Mouse (Mus musculus) intestine, embryonic 15.5 days (tissue): ENCODE results near the gene Tnfrsf14. TPM values are rescaled to one million over a fixed set of nuclear protein-coding genes. Genes with fewer than 3 reads are reported as not detected.

Experiments used
- ATAC-seq: fragments of 200-750 bp; cut with Nextera tagmentation; 2 replicates; pipeline ENCODE4 v1.8.0; 2017; ENCODE audit warnings: moderate TSS enrichment, moderate library complexity
- H3K27ac ChIP-seq: fragments of 300-500 bp; sonication (generic); 2 replicates; pipeline ENCODE4 v1.5.1; 2015; ENCODE audit warnings: mild to moderate bottlenecking, inconsistent platforms
- H3K27me3 ChIP-seq: fragments of 300-500 bp; sonication (generic); replicated peaks from 2 replicates; pipeline ENCODE4 v1.6.1; 2015; ENCODE audit warnings: inconsistent platforms
- H3K36me3 ChIP-seq: fragments of 300-500 bp; sonication (generic); 2 replicates; pipeline ENCODE4 v1.6.1; 2015; ENCODE audit warnings: inconsistent platforms
- H3K4me1 ChIP-seq: fragments of 300-500 bp; sonication (generic); replicated peaks from 2 replicates; pipeline ENCODE4 v1.6.1; 2015; ENCODE audit warnings: inconsistent platforms
- H3K4me2 ChIP-seq: fragments of 300-500 bp; sonication (generic); replicated peaks from 2 replicates; pipeline ENCODE4 v1.6.1; 2015; ENCODE audit warnings: mild to moderate bottlenecking, inconsistent platforms
- H3K4me3 ChIP-seq: fragments of 300-500 bp; sonication (generic); replicated peaks from 2 replicates; pipeline ENCODE4 v1.5.1; 2015; ENCODE audit warnings: inconsistent platforms
- H3K9ac ChIP-seq: fragments of 300-500 bp; sonication (generic); 2 replicates; pipeline ENCODE4 v1.6.1; 2015; ENCODE audit warnings: inconsistent platforms
- H3K9me3 ChIP-seq: fragments of 300-500 bp; sonication (generic); 2 replicates; pipeline ENCODE4 v1.6.1; 2016; ENCODE audit warnings: inconsistent platforms
- WGBS: fragments of 180-500 bp; shearing (Covaris S2); methylation state at CpG from one replicate; pipeline ENCODE4 v1.1.7; 2015; 5-methylcytosine and 5-hydroxymethylcytosine counted together
- polyA plus RNA-seq: library from polyadenylated mRNA; unstranded; fragments of >200 nt; fragmentation: Nextera tagmentation; extraction: Ambion mirVana; gene quantifications from 2 replicates; pipeline ENCODE4 v1.2.1, GENCODE M21; 2015

Tnfrsf14 gene
- polyA plus RNA-seq, 1 experiment from 2014 or later, result 3.0 TPM

DNA sequence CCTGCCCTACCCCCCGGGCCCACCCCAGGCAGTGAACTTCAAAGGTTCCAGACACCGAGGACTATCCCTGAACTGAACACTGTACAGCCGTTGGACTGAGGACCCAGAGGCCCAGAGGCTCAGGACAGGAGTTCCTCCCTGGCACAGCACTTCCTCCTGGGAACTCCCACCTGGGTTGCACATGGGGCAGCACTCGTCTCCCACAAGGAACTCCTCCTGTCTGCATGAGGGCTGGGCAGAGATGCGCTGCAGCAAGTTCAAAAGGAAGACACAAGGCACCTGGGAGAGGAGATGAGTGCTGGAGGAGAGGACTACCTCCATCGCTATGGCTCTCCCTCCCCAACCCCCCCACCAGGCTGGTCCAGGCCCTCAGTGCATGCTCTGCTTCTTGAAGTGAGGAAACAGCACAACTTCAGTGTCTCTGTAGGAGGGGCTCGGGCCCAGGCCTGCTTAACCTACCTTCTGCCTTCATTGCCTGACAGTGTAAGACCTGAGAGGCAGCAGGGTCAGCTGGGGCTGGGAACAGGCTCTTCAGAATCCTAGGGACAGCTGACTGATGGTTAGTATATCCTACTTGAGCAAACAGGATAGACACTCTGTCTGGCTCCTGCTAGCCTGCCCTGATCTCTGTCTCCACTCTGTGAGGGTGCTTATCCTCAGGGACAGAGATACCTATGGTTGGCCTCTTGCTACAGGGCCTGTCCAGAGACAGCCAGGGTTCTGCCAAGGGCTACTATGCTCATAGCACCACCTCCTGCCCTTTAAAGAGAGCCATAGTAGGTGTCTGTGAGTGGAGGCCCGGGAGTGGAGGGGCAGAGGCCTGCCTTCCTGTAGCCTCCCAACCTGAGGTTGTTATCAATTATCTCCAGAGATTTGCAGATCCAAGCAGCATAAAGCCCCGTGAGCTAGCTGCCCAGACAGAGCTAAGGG is 1.1 kb downstream of the Tnfrsf14 start:
- ATAC-seq, result peak; percentile 41
- H3K9ac ChIP-seq, result peak overlapping the region; percentile 18; the same call in 1 of the 2 replicates
- peak overlapping the region; percentile 28 for H3K4me3 ChIP-seq
- WGBS, result 42% methylated on average over 9 of the region's 9 CpGs
- no peaks in the 10 kb centered on the region for H3K27me3 ChIP-seq
- peak overlapping the region; percentile 54 for H3K4me2 ChIP-seq
- no peaks in the 10 kb centered on the region for H3K36me3 ChIP-seq
- H3K9me3 ChIP-seq, result no peaks in the 10 kb centered on the region
- peaks cover 23% of the 10 kb centered on the region for H3K4me1 ChIP-seq
- H3K27ac ChIP-seq, result peak overlapping the region; percentile 63

GRCm38 (mm10) chr4:154925413-154925812 is 3.0 kb downstream of the Tnfrsf14 start:
- no peak overlapping the region for H3K27ac ChIP-seq
- H3K4me1 ChIP-seq, result peaks cover 23% of the 10 kb centered on the region
- H3K36me3 ChIP-seq, result no peaks in the 10 kb centered on the region
- no peaks in the 10 kb centered on the region for H3K9me3 ChIP-seq
- no peak overlapping the region for H3K9ac ChIP-seq
- no peak for ATAC-seq
- no peak overlapping the region for H3K4me3 ChIP-seq
- no peaks in the 10 kb centered on the region for H3K27me3 ChIP-seq
- WGBS, result 64% methylated on average over 4 of the region's 4 CpGs
- no peak overlapping the region for H3K4me2 ChIP-seq

GRCm38 (mm10) chr4:154922931-154923330 is 5.4 kb downstream of the Tnfrsf14 start:
- H3K9ac ChIP-seq, result no peak overlapping the region
- no peaks in the 10 kb centered on the region for H3K36me3 ChIP-seq
- no peak for ATAC-seq
- peaks cover 16% of the 10 kb centered on the region for H3K4me1 ChIP-seq
- no peaks in the 10 kb centered on the region for H3K9me3 ChIP-seq
- H3K27me3 ChIP-seq, result no peaks in the 10 kb centered on the region
- no peak overlapping the region for H3K4me3 ChIP-seq
- H3K27ac ChIP-seq, result no peak overlapping the region
- H3K4me2 ChIP-seq, result no peak overlapping the region
- WGBS, result 86% methylated on average over 5 of the region's 5 CpGs

- ATAC-seq, result no peak
Measured at GRCm38 (mm10) chr4:154922291-154922690, 6.1 kb downstream of the Tnfrsf14 start.

DNA sequence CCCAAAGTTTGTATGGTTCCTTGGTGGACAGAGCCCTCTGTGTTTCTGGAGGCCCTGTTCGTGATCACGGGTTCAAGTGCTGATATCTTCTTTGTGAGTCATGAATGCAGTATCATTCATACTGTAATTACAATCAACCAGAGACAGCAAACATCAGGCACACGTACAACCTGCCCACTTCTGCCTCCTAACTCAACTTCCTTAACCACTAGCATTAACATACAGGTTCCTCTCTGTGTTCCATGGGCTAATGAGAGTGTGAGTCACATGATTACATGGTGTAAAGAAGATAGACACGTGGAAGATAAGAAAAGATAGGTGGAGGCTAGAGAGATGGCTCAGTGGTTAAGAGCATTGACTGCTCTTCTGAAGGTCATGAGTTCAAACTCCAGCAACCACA is 11.7 kb downstream of the Tnfrsf14 start:
- WGBS, result 74% methylated on average over 4 of the region's 4 CpGs
- no peak overlapping the region for H3K4me3 ChIP-seq
- peaks cover 7% of the 10 kb centered on the region; the same call in 1 of the 2 replicates for H3K4me1 ChIP-seq
- H3K27ac ChIP-seq, result no peak overlapping the region
- H3K4me2 ChIP-seq, result no peak overlapping the region
- no peak for ATAC-seq
- H3K9me3 ChIP-seq, result no peaks in the 10 kb centered on the region
- H3K36me3 ChIP-seq, result no peaks in the 10 kb centered on the region
- no peak overlapping the region for H3K9ac ChIP-seq
- no peaks in the 10 kb centered on the region for H3K27me3 ChIP-seq

More at GRCm38 (mm10) chr4:154922291-154922690, 6.1 kb downstream of the Tnfrsf14 start:
- H3K27ac ChIP-seq, result no peak overlapping the region
- H3K9me3 ChIP-seq, result no peaks in the 10 kb centered on the region
- no peaks in the 10 kb centered on the region for H3K27me3 ChIP-seq
- peaks cover 10% of the 10 kb centered on the region for H3K4me1 ChIP-seq
- 86% methylated on average over 4 of the region's 4 CpGs for WGBS
- no peaks in the 10 kb centered on the region for H3K36me3 ChIP-seq
- no peak overlapping the region for H3K9ac ChIP-seq
- no peak overlapping the region for H3K4me3 ChIP-seq
- no peak overlapping the region for H3K4me2 ChIP-seq

GRCm38 (mm10) chr4:154915286-154915685 is 13.1 kb downstream of the Tnfrsf14 start:
- WGBS, result 74% methylated on average over 10 of the region's 10 CpGs
- Histone ChIP-seq H3K27me3 (no peaks in the 10 kb centered on the region), H3K4me1 (peaks cover 19% of the 10 kb centered on the region), H3K4me2 (no peak overlapping the region), H3K27ac (no peak overlapping the region), H3K9ac (no peak overlapping the region), H3K4me3 (no peak overlapping the region), H3K9me3 (no peaks in the 10 kb centered on the region), H3K36me3 (no peaks in the 10 kb centered on the region)
- no peak for ATAC-seq

DNA sequence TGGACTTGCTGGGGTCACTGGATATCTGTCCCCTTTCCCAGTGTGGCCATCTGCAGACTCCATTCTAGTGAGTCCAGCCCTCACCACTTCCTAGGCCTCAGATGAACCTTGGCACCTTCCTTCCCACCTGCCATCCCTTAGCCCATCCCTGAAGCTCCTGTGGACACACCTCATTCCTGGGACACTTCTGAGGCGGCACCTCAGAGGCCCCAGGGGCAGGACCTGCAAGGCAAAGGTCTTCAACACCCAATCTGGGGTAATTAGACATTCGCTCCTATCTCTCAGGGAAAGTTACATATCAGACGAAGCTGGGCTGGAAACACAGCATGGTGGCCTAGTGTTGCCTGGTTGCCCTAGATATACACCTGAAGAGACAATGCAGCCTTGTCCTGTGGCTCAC is 13.7 kb downstream of the Tnfrsf14 start:
- Histone ChIP-seq H3K27ac (0 out of 2 replicates have a peak overlapping the region, but pooled peaks have one; percentile 10), H3K36me3 (no peaks in the 10 kb centered on the region), H3K9ac (no peak overlapping the region), H3K9me3 (no peaks in the 10 kb centered on the region), H3K4me1 (peaks cover 19% of the 10 kb centered on the region), H3K27me3 (no peaks in the 10 kb centered on the region), H3K4me2 (no peak overlapping the region), H3K4me3 (no peak overlapping the region)
- ATAC-seq, result peak; percentile 90
- WGBS, result 56% methylated on average over 3 of the region's 3 CpGs

GRCm38 (mm10) chr4:154914252-154914651 is 14.1 kb downstream of the Tnfrsf14 start:
- Histone ChIP-seq H3K27me3 (no peaks in the 10 kb centered on the region), H3K4me3 (no peak overlapping the region), H3K36me3 (no peaks in the 10 kb centered on the region), H3K4me2 (no peak overlapping the region), H3K27ac (0 out of 2 replicates have a peak overlapping the region, but pooled peaks have one; percentile 10), H3K9me3 (no peaks in the 10 kb centered on the region), H3K4me1 (peaks cover 19% of the 10 kb centered on the region), H3K9ac (no peak overlapping the region)
- ATAC-seq, result peak; percentile 3; the same call in 1 of the 2 replicates
- 93% methylated on average over 4 of the region's 4 CpGs for WGBS

GRCm38 (mm10) chr4:154913845-154914244 is 14.5 kb downstream of the Tnfrsf14 start:
- peaks cover 19% of the 10 kb centered on the region for H3K4me1 ChIP-seq
- 86% methylated on average over 3 of the region's 3 CpGs for WGBS
- no peaks in the 10 kb centered on the region for H3K36me3 ChIP-seq

GRCm38 (mm10) chr4:154911644-154912043 is 16.7 kb downstream of the Tnfrsf14 start:
- Histone ChIP-seq H3K9ac (no peak overlapping the region), H3K4me2 (0 out of 2 replicates have a peak overlapping the region, but pooled peaks have one; percentile 14), H3K4me1 (peaks cover 24% of the 10 kb centered on the region), H3K36me3 (no peaks in the 10 kb centered on the region), H3K27ac (peak overlapping the region; percentile 13), H3K4me3 (no peak overlapping the region), H3K9me3 (no peaks in the 10 kb centered on the region), H3K27me3 (no peaks in the 10 kb centered on the region)
- WGBS, result 51% methylated on average over 2 of the region's 2 CpGs
- peak; percentile 56 for ATAC-seq

More at GRCm38 (mm10) chr4:154913845-154914244, 14.5 kb downstream of the Tnfrsf14 start:
- Histone ChIP-seq H3K9ac (no peak overlapping the region), H3K9me3 (no peaks in the 10 kb centered on the region), H3K4me3 (no peak overlapping the region), H3K27ac (no peak overlapping the region), H3K4me2 (no peak overlapping the region), H3K27me3 (no peaks in the 10 kb centered on the region)
- no peak for ATAC-seq

DNA sequence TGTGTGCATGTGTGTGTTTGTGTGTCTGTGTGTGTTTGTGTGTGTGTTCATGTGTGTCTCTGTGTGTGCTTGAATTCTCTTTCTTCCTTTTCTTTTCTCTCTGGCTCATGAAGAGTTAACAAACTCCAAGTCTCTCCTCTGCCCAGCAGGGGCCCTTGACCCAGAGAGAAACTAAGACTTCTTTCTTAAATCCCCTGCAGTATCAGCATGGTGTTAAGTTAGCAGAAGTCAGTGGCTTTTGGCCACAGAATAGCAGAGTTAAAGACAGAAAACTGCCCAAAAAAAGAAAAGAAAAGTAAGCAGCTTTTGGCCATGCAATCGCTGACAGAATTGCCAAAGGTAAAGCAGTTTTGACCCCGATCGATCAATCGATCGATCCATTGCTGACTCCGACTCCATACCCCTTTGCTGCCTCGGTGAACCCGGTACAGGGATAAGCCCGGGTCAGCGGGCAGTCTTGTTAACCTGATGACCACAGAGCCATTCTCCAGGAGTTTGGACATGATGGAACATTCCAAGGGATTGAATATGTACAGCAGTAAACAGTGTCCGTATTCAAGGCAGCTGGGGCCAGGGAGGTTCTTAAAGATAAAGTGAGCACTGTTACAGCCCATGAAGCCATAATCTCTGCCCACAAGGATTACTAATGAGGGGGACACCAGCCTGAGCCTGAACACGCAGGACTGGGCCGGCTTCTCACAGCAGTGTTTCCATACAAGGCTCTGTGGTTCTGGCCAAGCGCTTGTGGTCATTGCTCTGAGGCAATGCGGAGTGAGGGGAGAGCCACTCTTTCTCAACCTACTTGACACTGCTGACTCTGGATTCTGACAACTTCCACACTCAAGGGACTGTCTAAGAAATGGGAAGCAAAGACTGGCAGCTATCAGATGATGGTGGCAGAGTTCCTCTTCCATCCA is 17.5 kb downstream of the Tnfrsf14 start:
- H3K9ac ChIP-seq, result no peak overlapping the region
- H3K36me3 ChIP-seq, result no peaks in the 10 kb centered on the region
- peak overlapping the region; percentile 13 for H3K27ac ChIP-seq
- H3K4me2 ChIP-seq, result peak overlapping the region; percentile 31
- H3K9me3 ChIP-seq, result no peaks in the 10 kb centered on the region
- H3K27me3 ChIP-seq, result no peaks in the 10 kb centered on the region
- 0 out of 2 replicates have a peak, but pooled peaks have one; percentile 7 for ATAC-seq
- 29% methylated on average over 15 of the region's 15 CpGs for WGBS
- H3K4me1 ChIP-seq, result peaks cover 24% of the 10 kb centered on the region
- H3K4me3 ChIP-seq, result no peak overlapping the region

- H3K27ac ChIP-seq, result no peak overlapping the region
- no peak overlapping the region for H3K4me3 ChIP-seq
- H3K4me2 ChIP-seq, result no peak overlapping the region
- no peak overlapping the region for H3K9ac ChIP-seq
- H3K27me3 ChIP-seq, result no peaks in the 10 kb centered on the region
- no peaks in the 10 kb centered on the region for H3K36me3 ChIP-seq
- ATAC-seq, result no peak
- peaks cover 23% of the 10 kb centered on the region for H3K4me1 ChIP-seq
- 86% methylated on average over 5 of the region's 5 CpGs for WGBS
- H3K9me3 ChIP-seq, result no peaks in the 10 kb centered on the region
Measured at GRCm38 (mm10) chr4:154908490-154908889, 19.9 kb downstream of the Tnfrsf14 start.
